Mouse (Mus musculus) thymus, adult 18-20 months (tissue): ENCODE data around the gene Trim11.

Experiments
- DNase-seq, 2 experiments: peaks; one replicate each; pipeline ENCODE4 v3.0.0; 2022; ENCODE audit warnings: mixed read lengths in 2 of 2

Trim11 gene

GRCm38 (mm10) chr11:58957226-58957914, 20.5 kb upstream of the Trim11 start:
- no peak for DNase-seq

DNA sequence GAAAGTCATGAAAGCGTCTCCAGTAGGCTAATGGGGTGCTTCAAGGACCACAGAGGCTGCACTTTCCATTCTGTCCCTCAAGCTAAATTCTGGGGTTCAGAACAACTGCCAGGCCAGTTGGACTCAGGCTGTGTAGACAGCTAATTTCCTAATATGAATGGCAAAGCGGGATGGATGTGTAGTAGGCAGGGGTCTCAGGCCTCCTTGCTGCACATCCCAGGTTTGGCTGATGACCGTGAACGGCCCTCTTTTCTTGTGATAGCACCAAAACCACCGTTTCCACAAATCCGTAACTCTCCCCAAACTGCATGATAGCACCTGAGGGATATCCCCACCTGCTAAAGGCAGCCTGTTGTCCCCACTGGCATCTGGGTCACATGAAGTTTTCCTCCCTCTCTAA, 19.4 kb upstream of the Trim11 start:
- no peak for DNase-seq

DNA sequence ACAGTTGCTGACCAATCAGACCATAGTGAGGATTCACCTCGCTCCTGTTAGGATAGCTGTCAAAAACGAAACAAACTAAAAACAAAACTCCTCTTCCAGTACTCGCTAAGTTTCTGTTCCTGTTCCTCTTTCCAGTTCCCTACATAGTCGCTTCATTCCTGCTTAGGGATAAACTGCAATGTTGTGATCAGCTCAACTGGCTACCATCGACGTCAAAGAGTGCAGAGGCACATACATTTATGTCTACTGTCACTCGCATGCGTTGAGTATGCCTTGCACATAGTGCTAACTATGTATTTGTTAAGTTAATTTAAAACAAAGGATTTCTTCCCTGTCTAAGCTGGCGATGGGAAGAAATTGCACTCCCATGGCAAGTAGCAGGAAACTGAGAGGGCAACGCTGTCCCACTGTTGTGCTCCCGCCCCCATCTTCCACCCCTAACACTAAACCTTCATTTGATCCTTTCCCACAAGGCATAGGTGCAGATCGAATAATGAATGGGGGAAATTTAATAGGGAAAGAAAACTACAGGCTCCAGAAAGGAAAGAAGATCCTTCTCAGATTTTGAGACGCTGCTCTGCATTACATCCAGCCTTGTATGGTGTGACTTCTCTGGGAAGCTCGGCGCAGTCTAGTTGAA, 18.6 kb upstream of the Trim11 start:
- DNase-seq, result no peak

GRCm38 (mm10) chr11:58959921-58960465, 17.9 kb upstream of the Trim11 start:
- peak in 1 of 2 experiments; percentile 70 for DNase-seq

GRCm38 (mm10) chr11:58961364-58962177, 16.3 kb upstream of the Trim11 start:
- DNase-seq, result no peak

GRCm38 (mm10) chr11:58963543-58963942, 14.3 kb upstream of the Trim11 start:
- DNase-seq, result no peak

DNA sequence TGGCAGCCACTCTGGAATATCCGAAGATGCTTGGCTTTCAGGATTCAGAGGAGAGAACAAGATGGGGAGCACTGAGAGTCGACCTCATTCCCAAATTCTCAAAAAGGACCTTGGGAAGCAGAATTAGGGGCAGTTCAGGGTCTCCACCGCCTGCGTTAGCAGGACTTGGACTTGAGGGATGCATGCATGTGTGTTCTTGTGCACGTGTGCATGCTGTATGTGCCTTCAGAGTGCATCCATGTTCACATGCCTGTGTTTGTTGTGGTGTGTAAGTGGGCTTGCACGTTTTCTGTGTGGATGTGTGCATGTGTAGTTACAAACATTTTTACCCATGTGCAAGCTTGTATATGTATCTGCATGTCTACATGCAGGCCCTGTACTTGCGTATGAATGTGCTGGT, 13.7 kb upstream of the Trim11 start:
- no peak for DNase-seq

DNA sequence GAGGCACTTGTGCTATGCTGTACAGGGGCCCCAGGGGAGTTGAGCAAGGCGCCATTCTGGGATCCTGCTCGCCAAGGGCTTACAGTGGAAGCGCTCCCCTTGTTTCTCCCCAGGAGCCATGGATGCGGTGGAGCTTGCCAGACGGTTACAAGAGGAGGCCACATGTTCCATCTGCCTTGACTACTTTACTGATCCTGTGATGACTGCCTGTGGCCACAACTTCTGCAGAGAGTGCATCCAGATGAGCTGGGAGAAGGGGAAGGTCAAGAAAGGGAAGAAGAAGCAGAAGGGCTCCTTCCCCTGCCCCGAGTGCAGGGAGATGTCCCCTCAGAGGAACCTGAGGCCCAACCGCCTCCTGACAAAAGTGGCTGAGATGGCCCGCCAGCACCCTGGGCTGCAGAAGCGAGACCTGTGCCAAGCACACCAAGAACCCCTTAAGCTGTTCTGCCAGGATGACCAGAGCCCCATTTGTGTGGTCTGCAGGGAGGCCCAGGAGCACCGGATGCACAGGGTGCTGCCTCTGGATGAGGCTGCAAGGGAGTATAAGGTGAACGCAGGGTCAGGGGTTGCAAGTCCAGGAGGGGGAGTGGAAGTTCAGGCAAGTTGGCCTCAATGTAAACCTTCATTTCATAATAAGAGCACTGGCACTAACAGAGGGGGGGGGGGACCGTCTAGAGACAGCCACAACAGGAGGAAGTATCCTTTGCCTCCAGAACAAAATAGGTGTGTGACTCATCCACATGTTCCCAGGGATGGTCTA, 12.7 kb upstream of the Trim11 start:
- DNase-seq, result no peak

- no peak for DNase-seq
Observed at GRCm38 (mm10) chr11:58967346-58967745, 10.5 kb upstream of the Trim11 start.

DNA sequence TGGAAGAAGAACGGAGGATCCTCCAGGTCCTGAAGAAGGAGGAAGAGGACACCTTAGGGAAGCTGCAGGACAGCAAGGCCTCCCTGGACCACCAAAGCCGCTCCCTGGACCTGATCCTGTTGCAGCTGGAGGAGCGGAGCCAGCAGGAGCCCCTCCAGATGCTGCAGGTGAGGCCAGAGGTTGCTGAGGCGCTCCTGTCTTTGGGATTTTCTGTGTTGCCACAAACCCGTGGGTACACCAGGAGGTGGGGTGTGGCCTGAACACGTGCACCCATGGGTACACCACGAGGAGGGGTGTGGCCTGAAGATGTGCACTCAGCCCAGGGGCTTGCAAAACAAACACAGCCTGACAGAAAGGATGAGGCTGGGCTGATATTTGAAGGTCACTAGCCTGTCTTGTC, 9.3 kb upstream of the Trim11 start:
- DNase-seq, result no peak

DNA sequence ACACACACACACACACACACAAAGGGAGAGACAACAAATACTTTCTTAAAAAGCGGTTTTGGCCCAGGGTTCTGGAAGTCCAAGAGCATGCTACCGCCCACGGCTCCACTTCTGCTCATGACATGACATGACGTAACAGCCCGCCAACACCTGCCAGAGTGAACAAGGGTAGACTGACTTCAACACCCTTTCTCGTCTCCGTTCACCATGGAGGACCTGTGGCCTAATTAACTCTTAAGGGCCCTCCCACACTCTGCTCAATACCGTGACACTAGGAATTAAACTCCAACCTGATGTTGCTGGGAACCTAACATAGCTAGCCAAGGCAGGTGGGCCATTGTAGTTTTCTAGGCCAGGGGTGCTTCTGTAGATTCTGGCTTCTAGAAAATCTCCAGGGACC, 8.9 kb upstream of the Trim11 start:
- DNase-seq, result no peak

DNA sequence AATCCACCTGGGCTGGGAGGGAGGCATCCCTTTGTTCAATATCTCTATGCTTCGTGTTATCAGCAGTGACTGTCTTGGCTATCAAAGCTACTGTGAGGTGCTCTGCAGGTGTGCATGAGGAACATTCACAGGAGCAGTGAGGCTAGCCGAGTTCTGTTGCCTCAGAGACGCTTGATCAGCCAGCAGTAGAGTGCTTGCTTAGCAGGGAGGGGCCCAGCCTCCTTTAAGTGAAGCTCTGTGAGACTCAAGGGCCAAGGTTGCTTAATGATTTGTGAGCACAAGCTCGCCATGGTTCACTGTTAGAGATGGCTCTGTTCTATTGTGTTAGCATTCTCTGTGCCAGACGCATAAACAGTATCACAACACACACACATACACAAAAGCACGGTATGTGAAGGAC, 8.2 kb upstream of the Trim11 start:
- DNase-seq, result no peak

DNA sequence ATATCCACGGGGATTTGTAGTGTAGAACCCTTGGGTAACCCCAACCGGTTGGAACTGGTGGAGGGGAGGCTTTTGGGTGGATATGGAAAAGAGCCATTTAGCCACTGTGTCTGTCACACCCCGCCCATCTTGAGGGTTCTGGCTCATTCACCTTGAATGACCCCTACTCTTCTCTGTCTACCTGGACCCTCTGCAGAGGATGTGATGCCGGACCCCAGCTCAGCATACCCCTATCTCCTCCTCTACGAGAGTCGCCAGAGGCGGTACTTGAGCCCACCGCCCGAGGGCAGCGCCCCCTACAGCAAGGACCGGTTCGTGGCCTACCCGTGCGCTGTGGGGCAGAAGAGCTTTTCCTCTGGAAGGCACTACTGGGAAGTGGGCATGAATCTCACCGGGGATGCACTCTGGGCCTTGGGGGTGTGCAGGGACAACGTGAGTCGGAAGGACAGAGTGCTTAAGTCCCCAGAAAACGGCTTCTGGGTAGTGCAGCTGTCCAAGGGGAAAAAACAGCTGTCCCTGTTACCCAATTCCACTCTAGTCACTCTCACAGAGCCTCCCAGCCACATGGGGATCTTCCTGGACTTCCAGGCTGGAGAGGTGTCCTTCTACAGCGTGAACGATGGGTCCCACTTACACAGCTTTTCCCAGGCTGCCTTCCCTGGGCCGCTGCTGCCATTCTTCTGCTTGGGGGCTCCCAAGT, 6.9 kb upstream of the Trim11 start:
- DNase-seq, result no peak

DNA sequence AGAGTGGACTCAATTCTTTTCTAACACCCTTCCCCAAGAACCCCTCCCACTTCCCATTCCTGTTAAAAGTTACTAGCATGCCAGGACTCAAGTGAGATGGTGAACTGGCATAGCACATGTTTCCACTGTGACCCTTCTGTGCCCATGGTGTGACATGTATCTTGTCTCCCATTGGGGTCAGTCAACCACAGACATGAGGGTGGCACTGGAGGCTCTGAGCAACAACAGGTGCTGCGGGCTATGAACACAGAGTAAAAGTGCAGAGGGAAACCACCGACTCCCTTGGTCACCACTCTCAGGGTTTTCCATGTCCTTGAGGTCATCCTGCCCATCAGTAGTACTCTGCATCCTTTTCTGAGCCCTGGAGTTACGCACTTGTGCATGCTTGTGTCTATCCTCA, 6.1 kb upstream of the Trim11 start:
- DNase-seq, result no peak

- DNase-seq, result no peak
Observed at GRCm38 (mm10) chr11:58974414-58974813, 3.5 kb upstream of the Trim11 start.

DNA sequence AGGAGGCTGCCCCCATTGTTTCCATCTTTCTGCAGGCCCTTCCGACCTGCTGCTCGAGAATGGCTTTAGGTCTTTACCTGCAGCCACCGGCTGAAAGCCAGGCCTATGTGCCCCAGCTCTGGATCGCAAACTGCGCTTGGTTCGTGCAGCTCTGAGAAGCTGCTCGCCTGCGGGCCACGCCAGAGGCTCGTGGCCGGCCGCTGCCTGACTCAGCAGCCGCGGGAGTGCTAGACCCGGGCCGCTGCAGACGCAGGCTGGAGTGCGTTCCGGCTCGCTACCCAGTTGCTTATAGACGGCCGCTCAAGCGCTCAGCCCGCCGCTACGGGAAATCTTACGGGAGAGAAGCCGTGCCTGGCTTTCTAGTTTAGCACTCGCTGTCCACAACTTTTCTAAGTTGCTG, 743 bp upstream of the Trim11 start:
- no peak for DNase-seq

- DNase-seq, result no peak
Observed at GRCm38 (mm10) chr11:58977607-58978026, 276 bp upstream of the Trim11 start.

- no peak for DNase-seq
Observed at GRCm38 (mm10) chr11:58978706-58979030, 775 bp downstream of the Trim11 start.

DNA sequence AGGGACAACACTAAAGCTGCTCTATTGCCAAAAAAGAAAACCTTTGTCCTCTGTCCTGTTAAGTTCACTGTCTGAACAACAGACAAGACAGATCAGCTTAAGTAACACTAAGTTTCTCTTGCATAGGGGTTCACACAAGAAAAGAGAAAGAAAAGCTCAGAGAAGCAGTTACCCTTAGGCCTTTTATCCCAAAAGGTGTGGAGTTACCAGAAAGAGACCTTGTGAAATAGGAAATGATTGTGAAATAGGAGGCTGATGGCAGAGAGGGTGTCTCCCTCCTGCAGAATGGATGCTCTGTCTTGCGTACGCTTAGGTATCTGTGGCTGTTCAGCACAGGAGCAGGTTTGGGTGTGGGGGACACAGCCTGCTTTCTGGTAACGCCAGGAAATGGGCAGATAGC, 1.3 kb downstream of the Trim11 start:
- no peak for DNase-seq

- no peak for DNase-seq
Observed at GRCm38 (mm10) chr11:58979661-58980060, 1.8 kb downstream of the Trim11 start.

GRCm38 (mm10) chr11:58980381-58980990, 2.6 kb downstream of the Trim11 start:
- no peak for DNase-seq
